Mouse (Mus musculus) ES-E14 (cell line): ENCODE results near the gene Hsf2bp.

ENCODE experiments used
- CHD2 ChIP-seq: IDR thresholded peaks from 2 replicates; pipeline ENCODE4 v1.6.1; 2014; ENCODE audit warnings: mild to moderate bottlenecking, low read depth, low read length, inconsistent platforms
- HCFC1 ChIP-seq: IDR thresholded peaks from 2 replicates; pipeline ENCODE4 v1.6.1; 2012; ENCODE audit warnings: low read length, inconsistent platforms, borderline replicate concordance; ENCODE audit not compliant: insufficient read depth
- ZC3H11A ChIP-seq: IDR thresholded peaks from 2 replicates; pipeline ENCODE4 v1.6.1; 2012; ENCODE audit warnings: low read depth, mild to moderate bottlenecking, inconsistent platforms, low read length, borderline replicate concordance
- ZNF384 ChIP-seq: IDR thresholded peaks from 2 replicates; pipeline ENCODE4 v1.6.1; 2012; ENCODE audit warnings: low read depth, low read length, inconsistent platforms

- TF ChIP-seq CHD2 (no peak), HCFC1 (no peak), ZNF384 (no peak), ZC3H11A (no peak)
Measured at GRCm38 (mm10) chr17:32024671-32025073, 11.5 kb downstream of the Hsf2bp start.
